Mouse (Mus musculus) ovary, postnatal 10 days (tissue): ENCODE data around the gene Dtx3.

Experiments
- DNase-seq: peaks from one replicate; pipeline ENCODE4 v3.0.0; 2022; ENCODE audit warnings: low spot score

The Dtx3 gene

GRCm38 (mm10) chr10:127185506-127185905 lies 10.0 kb downstream of the Dtx3 start:
- DNase-seq = no peak

DNA sequence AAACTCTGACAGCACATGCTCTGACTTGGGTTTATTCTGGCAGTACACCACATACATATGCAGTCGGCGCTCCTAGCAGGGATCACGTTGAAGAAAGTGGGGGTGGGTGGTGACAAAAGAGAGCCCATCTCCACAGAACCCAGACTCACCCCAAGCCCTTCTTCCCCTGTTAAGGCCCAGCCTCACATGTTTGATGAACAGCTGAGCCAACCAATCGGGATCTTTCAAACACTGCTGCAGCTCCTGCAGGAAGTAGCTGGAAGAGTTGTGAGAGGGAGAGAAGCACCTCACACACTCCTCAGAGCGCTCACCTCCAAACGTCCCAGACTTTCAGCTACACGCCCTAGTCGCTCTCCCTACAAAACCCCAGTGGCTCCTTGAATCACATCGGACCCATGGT lies 10.4 kb downstream of the Dtx3 start:
- no peak for DNase-seq

DNA sequence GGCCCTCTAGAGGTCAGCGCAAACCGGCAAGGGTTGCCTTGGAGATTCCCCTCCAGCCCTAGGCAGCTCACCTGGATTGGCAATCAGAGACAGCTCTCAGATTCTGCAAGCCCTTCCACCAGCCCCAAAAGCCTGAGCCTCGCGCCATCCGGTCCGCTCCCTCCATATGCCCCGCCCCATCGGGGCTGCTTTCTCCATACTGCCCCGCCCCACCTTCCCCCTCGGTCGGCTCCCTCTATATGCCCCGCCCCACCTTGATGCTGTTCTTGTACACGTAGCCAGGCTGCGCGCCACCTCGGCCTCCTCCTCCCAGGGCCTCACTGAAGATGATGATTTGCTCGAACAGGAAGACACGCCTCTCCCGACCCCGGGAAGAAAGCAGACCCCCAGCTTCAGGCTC lies 11.8 kb downstream of the Dtx3 start:
- DNase-seq = no peak

DNA sequence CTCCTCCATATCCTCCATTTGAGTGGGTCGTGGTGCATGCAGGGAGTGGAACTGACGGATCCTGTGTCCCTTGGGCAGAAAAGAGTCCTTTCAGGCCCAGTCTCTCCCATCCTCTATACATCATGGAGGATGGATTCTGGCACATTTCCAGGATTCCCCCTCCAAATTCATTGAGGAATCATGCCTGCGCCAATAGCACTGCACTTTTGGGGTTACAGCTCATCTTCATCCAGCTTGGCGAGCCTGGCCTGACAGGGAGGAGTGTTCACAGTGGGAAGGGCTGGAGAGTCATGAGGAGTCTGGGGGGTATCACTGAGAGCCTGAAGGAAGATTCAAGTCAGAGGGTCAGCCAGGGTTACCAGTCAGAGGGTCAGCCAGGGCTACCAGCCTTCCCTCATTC lies 12.9 kb downstream of the Dtx3 start:
- no peak for DNase-seq

GRCm38 (mm10) chr10:127181566-127181965 lies 14.0 kb downstream of the Dtx3 start:
- no peak for DNase-seq

DNA sequence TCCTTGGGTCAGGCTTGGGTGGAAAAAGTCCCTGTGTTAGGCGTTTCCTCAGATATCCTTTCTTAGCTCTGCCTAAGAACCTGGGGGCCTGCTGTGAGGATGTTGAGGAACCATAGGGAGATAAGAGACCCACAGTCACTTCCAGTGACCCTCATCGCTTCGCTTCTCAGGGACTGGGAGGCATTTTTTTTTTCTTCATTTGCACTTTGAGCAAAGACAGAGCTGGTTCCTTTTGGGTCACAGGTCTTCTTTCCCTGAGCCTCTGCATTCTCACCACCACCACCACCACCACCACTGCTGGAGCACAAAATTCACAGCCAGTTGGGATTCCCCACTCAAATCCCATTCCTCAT lies 14.9 kb downstream of the Dtx3 start:
- DNase-seq = no peak

DNA sequence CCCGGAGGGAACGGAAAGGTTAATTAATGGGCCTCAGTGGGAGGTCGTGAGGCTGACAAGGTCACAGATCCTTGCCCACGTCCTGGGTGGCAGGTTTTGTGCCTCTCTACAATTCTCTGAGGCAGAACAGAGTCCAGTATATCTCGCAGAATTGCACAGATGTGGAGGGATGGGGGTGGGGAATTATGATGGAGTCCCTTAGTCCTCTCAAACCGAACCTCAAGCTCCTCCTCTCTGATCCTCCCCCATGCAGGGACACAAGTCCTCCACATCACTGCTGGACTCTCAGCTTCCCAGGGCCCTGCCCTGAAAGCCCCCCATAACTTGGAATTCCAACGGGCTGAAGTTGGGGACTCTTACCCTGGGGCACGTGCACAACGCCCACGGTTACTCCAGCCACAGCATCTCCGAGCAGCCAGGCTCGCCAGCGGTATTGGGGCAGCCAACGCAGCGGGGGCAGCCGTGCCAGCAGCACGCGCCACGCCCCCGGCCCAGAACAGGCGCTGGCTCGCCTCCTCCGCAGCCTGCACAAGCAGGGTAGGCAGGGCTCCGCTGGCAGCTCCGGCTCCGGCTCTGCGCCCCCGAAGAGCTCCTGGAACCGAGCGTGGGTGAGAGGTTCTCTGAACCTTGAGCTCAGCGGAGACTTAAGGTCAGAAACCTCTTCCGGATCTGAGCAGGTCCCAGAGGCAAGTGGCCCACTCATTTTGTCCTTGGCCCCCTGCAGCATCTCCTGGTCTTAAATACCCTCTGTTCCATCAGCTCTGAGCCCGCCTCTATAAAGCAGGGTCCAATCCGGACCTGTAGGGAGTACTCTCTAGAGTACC lies 15.4 kb downstream of the Dtx3 start, which contains the start of gene Slc26a10:
Gene Slc26a10, minus strand, starts transcription at position 775 of the 824 bp plus-strand sequence.
- no peak for DNase-seq

- no peak for DNase-seq
Observed at GRCm38 (mm10) chr10:127178286-127179027, 17.1 kb downstream of the Dtx3 start.

GRCm38 (mm10) chr10:127177719-127178118 lies 17.8 kb downstream of the Dtx3 start:
- DNase-seq = no peak

DNA sequence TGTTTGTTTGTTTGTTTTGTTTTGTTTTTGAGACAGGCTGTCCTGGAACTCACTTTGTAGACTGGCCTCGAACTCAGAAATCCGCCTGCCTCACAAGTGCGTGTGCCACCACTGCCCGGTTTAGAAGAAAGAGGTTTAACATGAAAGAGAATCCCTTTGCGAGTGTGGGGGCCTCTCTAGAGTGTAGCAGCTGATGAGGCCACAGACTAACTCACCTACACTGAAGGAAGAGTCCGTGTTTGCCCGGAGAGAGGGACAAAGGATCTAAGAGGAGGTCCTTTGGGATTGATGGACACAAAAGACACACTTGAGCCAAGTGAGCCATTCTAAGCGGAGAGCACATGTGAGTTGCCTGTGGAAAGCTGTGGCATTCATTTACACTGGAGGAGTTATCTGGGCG lies 18.3 kb downstream of the Dtx3 start:
- DNase-seq = no peak

DNA sequence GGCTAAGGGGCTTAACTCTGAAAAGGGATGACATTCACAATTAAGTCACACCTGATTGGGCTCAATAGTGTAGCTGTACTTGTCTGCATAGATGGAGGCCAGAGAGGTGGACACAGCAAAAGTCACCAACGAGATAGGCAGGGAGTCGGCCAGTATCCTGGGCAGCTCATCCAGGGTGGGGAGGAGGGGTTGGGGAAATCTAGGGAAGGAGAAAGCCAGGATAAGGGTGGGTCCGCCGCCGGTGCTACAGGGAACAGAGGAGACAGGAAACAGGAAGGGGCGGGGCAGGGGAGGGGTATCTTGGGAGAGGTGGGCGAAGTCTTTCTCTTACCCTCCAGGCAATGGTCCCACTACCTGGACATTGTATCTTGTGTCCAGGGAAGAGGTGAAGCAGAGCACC lies 18.8 kb downstream of the Dtx3 start:
- no peak for DNase-seq

- no peak for DNase-seq
Observed at GRCm38 (mm10) chr10:127176228-127176627, 19.3 kb downstream of the Dtx3 start.

DNA sequence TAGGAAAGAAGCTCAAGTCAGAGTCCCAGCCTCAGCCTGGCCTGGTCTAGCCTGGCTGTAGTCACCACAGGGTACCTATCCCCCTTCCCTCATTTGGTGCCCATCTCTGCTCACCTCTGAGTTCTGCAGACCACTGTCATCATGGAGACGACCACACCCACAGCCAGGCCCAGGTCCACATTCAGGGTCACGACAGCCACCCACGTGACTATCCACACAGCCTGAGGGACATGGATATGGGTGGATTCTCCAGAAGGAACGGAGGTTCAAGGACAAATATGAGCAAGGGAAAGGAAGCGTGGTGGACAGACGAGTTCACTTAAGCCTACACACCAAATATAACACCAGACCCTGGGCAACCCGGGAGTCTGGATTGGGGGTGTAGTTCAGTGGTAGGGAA lies 21.4 kb downstream of the Dtx3 start:
- no peak for DNase-seq

DNA sequence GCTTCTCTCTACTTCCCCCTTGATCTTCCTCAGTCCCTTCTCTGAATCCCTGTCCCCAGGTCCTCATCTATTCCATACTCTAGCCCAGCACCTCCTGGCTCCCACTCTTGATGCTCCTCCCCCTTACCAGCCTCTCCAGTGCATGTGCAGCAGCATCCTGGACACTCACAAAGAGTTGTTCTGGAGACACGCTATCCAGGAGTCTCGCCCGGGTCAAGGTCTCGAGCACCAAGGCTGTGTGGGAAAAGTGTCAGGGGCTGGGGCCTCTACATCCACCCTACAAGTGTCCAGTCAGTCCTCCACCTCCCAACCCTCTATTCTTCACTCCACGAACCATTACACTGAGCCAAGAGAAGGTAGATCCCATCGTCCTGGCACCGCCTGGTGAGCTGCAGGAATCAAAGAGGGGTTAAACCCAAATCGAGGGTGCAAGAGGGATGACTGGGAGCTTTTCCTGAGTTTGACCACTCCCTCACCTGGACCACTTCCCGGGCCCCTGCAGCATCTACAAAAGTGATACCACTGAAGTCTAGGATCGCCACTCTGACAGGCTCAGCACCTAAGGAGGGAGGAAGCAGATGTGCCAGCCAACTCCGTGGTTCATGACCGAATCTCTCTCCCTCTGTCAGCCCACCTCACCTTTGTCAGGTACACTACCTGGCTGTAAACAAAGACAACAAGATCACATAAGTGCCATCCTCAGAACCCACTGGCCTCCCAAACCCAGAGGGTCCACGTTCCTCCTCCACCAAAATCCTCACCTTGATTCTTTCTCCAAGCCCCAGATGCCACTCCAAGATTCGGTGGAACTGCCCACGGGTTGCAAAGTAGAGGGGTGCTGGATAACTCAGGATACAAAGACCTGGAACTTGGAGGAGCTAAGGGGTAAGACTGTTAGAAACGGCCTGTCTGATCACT lies 22.1 kb downstream of the Dtx3 start:
- no peak for DNase-seq

DNA sequence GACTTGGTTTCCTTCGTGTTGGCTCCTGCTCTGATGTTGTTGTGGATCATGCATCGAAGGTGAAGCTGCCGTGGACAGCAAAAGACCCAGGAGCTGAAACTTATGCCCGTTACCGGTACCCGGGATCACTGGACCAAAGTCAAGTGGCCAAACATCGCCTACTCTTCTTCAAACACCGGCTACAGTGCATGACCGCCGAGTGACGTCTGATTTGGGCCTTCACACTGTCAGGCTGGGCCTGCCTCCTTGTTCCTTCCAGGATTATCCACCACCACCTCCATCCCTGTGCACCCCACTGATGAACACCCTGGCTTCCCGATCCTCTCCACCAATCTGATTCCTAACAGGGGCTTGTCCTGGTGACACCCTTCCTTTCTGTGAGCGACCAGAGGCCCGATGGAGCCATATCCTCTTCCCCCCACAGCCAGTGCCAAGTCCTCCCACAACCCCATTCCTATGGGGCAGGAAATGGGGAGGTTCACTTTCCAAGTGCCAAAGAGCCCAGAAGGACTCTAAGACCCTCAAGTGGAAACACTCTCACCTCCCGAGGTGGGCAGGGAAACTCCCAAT lies 23.8 kb downstream of the Dtx3 start:
- no peak for DNase-seq

GRCm38 (mm10) chr10:127170837-127171272 lies 24.7 kb downstream of the Dtx3 start:
- peak; percentile 54 for DNase-seq

DNA sequence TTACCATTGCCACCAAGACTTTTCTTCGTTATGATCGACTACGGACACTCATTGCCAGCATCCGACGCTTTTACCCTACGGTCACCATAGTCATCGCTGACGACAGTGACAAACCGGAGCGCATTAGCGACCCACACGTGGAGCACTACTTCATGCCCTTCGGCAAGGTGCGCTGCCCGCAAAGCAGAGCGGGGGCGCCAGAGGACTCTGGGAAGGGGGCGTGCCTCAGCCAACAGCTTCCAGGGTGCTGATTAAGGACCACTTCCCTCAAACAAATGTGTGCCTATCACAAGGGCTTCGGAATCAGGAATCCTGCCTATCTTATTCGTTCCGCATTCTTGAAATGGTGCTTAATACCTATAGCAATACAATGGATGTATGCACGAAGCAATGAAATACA lies 25.5 kb downstream of the Dtx3 start:
- no peak for DNase-seq

DNA sequence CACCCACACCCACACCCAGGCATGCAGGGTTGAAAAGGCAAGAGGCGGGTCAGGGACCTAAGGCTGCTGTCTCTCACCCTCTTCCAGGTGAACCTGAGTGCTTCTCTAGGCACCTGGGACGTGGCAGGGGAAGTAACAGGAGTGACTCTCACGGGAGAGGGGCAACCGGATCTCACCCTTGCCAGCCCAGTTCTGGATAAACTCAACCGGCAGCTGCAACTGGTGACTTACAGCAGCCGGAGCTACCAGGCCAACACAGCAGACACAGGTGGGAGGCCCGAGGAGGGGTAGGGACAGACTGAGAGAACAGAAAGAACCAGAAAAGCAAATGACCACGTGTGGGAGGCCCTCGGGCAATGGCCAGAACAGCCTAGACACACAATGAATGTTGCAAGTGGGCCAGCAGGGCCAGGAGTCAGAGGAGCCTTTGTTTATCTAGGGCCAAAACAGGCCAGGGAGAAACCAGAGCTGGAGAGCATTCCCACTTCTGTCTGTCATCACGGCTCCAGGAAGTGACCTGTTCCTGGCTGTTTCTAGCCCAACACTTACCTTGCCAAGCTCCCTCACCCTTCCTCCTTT lies 27.8 kb downstream of the Dtx3 start:
- DNase-seq = no peak

DNA sequence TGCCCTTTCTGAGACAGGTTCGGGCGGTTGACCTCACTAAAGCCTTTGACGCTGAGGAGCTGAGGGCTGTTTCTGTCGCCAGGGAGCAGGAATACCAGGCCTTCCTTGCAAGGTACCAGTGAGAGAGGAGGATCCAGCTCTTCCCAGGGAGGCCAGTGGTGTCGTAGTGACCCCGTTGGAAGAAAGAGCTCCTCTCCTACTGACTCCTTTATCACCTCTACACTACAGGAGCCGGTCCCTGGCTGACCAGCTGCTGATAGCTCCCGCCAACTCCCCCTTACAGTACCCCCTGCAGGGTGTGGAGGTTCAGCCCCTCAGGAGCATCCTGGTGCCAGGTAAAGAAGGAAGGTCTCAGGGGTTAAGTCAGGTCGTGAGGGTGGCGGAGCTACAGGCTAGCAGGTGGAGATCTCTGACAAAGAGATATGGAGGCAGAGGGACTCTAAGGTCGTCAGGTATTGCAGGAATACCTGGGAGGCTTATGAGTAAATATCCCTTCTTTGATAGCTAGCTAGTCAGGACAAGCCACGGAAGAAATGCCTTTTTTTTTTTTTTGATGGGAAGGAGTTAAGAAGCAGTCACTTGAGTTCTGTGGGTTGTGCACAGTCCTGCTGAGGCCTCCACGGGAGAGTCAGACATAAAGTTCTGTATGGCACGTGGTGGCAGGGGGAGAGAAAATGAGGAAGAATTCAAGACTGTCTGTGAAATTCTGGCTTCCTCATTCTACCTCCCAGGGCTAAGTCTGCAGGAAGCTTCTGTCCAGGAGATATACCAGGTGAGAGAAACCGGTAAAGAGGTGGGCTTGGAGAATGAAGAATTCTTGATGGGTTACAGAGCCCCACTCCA lies 28.5 kb downstream of the Dtx3 start:
- DNase-seq = no peak

GRCm38 (mm10) chr10:127166404-127166715 lies 29.2 kb downstream of the Dtx3 start:
- DNase-seq = no peak
